Mouse (Mus musculus): ENCODE data around the gene Pdgfc.

DNA sequence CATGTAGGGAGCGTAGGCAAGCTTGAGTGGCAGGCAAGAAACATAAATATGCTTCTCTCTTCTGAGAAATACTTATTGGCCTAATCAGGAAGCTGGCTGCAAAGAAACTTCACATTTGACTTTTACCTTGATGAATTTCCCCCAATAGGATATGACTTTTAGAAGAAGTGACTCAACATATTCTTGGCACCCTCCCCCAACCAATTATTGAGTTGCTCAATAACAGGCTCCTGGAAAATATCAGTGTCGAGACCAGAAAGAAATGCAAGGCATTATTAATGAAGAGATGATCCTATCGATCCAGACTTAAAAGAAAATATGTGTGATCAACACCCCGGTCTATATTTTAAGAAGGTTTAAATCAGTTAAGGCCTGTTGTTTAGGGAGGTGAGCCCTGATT lies 125.9 kb downstream of the Pdgfc start:
- no peak for TF ChIP-seq CTCF (IDR thresholded peaks at IDR 0.05; ENCODE audit: borderline replicate concordance, insufficient read depth, low read depth, low read length)
- TF ChIP-seq POLR2A (IDR thresholded peaks at IDR 0.05; ENCODE audit: borderline replicate concordance, insufficient read depth, low read length): no peak
